Mouse (Mus musculus) thymus, postnatal 0 days (tissue): ENCODE data around the gene AI413582. TPM values are rescaled to one million over a fixed set of nuclear protein-coding genes. Genes with fewer than 3 reads are reported as not detected.

ENCODE experiments used
- DNase-seq: peaks from one replicate; pipeline ENCODE4 v3.0.0-alpha.2; 2015; ENCODE audit warnings: low spot score
- polyA plus RNA-seq: library from polyadenylated mRNA; unstranded; fragments of >200 nt; fragmentation: Nextera tagmentation; extraction: Ambion mirVana; gene quantifications from 2 replicates; pipeline ENCODE4 v1.2.1, GENCODE M21; 2015

Gene AI413582
- polyA plus RNA-seq, 1 experiment from 2014 or later, result 109 TPM

DNA sequence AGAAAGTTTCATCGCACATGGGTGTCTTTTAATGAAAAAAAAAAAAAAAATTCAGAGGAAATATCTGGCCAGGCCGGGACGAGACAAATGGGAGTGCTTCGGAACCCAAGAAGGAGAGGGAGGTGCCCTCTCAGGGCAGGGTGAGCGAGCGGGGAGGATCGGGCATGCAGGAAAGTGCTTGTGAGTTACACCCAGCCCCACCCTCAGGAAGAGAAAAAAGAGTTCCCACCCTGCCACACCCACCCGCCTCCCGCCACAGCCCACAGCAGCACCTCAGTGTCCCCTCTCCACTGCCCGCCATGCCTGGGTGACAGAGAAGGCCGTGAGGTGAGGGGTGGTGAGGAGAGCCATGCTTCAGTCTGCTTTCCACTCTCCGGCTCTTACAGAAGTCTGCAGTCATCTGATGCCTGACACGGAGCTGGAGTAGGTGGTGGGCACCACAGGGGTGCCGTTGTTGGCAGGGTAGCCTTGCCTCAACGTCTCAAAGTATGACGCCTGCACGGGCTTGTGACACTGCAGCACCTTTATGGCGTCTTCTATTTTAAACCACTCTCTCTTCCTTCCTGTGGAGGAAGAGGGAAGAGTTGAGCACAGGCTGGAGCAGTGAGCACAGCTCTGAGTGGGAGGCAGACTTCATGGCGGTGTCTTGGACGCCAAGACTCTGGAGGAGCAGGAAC, 15.0 kb upstream of the AI413582 start:
- no peak for DNase-seq

DNA sequence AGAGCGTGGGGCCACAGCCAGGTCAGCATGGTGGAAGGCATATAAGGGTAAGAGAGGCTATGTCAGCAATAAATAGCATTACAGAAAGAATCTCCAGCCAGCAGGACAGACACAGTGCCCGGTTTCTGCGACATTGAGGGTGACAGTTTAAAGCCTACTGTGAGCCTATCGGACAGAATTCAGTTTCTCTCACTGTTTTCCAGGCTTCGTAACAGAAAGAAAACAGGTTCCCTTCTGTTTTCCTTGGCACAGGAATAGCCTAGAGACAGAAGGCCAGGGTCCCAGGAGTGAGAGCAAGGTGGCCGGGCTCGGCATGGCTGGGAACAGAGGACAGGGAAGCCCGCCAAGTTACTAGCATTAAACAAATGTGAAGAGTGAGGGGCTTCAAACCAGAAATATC, 14.3 kb upstream of the AI413582 start:
- no peak for DNase-seq

DNA sequence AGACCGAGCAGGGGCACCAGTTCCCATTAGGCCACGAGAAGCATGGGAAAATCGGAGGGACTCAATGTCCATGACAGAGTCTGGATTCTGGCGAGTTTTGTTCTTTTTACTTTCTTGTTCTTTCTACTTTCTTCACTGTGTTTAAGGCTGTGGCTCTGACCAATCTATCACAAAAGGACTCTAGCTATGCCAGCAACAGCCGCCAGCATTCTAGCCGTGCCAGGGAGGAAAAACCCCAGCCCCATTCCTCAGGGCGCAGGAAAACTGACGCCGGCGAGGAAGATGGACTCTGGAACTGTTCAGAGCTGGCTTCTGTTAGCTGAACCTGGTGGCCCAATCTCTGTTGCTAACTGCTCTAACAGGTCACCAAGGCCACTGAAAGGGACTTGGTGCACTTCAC, 12.9 kb upstream of the AI413582 start:
- DNase-seq, result no peak

DNA sequence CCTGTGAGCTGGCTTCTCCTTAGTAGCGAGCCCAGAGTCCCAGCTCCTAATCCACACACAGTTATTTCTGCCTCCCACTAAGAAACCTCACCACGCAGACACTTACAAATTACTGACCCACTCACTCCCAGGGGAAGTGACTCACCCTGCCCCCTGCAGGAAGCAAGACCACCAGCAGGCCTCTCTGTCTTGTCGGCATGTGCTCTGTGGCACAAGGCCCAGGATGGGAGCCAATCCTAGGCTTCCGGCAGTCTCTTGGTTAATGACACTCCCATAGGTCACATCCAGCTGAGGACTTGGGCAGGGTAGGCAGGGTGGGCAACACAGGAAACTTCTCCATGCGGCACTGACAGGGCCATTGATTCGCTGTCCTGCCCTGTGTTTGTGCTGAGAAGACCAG, 11.9 kb upstream of the AI413582 start:
- no peak for DNase-seq

DNA sequence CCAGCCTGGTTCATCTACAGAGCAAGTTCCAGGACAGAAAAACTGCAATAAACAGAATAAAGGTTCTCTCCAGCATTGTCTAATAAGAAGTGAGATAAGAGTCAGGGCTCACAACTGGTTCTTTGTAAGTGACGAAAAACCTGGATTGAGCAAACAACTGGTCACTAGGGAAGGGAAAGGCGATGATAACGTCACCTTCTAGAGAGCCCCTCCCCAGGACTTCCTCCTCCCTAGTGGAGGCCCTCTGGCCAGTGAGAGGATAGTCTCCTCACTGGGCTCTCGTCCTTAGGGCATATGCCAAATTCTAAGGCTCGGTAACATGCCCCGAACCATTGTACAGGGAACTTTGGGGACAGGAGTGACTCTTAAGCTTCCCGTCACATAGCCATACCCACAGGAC, 10.5 kb upstream of the AI413582 start:
- DNase-seq, result no peak

DNA sequence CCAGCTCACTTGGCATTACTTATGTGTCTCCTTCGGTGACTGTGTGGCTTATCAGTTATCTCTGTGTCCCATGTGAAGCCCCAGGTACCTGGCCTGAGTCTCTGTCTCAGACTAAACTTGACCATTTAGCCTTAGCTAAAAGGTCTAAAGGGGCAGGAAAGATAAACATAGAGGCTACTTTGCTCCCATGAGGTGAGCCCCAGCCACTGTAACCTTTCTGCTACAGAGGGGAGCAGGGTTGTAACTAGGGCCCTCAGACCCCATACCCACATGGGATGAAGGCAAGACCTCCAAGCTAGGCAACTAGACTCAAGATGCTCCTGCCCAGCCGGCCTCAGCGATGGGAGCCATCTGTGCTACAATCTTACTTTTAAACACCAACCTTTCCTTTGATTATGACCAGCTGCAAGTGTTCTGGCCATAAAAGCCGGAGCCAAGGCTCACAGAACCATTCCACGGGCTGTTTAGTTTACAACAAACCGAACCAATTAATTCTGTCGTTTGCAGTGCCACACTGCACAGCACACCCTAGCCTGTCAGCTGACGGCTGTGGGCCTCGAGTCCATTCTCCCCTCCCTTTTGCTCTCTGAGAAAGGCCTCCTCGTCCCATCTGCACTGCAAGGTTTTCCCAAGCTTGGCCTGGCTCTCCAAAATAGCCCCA, 9.7 kb upstream of the AI413582 start:
- no peak for DNase-seq

DNA sequence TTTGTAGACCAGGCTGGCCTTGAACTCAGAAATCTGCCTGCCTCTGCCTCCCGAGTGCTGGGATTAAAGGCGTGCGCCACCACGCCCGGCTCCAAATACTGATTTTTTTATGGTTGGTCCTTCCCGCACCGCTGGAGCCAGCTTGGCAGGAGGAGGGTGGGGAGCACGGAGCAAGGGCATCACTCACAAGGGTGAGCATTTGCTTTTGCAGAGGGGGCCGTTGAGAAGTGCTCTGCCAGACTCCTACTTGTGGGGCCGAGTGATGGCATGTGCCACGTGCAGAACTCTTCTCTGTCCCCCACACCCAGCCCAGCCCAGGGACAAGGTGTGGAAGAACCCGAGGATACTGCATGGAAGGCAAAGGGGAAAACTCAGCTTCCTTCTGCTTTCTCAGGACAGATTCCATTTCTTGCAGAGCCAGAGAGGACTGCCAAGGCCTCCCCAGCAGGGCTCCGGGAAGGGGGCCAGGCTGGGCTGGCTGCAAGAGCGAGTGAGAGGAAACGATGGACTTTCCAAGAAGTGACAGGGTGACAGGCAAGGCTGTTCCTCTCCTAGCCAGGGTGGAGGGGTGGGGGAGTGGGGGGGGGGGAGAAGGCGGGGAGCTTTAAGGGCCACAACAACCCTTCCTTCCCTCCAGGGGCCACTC, 9.0 kb upstream of the AI413582 start:
- DNase-seq, result no peak

DNA sequence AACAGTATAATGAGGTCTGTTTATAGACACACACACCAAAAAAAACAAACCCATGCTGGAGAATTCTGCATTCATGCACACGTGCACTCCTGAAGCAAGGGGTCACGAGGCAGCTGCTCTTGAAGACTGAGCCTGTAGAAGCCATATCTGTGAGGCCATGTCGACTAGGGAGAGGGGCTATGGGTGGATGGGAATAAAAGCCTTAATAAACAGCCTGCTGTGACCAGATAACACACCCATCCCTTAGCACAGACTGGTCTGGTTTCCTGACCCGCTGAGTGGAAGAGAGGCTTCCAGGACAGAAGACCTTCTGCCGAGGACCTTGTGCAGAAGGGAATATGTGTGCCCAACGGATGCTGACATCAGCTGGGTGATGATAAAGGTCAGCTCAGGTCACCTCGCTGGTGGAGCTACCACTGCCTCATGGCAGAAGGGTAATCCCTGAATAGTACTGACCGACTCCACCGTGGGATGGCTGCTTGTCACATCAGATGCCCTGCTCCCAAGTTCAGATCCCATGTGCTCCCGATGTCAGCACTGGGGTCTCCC, 8.3 kb upstream of the AI413582 start:
- DNase-seq, result no peak

DNA sequence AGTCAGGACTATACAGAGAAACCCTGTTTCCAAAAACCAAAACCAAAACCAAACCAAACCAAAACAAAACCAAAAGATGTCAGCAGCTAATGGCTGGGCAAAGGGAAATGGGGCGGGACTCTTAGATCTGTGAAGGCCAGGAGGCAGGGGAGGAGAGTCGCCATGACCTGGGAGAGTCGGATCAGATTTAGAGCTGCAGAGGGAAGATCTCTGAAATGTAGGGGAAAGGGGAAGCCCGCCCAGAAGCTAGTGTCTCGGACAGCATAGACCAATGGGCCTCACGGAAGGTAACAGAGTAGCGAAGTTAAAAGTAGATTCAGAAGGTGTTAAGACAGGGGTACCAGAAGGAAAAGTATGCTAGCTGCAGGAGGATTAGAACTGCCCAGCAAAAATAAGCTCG, 5.8 kb upstream of the AI413582 start:
- DNase-seq, result no peak

DNA sequence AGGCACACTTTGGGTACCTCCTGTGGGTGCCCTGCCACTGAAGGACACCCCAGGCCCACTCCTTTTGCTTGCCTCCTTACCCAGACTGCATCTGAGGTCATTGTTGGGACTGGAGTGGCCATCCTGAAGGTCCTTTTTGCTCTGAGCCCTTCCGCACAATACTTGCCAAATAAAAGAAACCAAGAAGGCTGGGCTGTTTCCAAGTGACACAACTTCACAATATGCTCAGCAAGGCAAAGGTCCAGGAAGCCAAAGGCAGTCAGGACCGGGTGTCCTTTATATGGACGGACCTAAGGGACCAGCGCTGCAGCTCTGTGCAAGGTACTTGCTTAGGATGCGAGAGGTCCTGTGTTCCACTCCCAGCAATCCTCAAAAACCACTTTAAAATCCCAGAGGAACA, 2.7 kb upstream of the AI413582 start:
- DNase-seq, result no peak

DNA sequence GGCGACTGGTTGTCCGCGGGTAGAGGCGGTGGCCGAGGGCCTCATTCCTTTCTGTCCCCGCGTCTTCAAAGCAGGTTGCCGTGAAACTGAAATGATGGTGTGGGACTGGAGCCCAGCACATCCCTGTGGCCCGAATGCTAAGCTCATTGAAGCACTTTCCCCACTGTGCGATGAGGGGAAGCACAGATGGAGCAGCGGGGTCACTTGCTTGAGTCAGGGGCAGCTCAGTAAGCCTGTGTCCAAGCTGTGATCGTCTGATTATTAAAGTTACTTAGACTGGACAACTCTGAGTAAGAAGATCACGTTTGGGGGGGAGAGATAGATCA, 349 bp upstream of the AI413582 start:
- DNase-seq, result no peak

DNA sequence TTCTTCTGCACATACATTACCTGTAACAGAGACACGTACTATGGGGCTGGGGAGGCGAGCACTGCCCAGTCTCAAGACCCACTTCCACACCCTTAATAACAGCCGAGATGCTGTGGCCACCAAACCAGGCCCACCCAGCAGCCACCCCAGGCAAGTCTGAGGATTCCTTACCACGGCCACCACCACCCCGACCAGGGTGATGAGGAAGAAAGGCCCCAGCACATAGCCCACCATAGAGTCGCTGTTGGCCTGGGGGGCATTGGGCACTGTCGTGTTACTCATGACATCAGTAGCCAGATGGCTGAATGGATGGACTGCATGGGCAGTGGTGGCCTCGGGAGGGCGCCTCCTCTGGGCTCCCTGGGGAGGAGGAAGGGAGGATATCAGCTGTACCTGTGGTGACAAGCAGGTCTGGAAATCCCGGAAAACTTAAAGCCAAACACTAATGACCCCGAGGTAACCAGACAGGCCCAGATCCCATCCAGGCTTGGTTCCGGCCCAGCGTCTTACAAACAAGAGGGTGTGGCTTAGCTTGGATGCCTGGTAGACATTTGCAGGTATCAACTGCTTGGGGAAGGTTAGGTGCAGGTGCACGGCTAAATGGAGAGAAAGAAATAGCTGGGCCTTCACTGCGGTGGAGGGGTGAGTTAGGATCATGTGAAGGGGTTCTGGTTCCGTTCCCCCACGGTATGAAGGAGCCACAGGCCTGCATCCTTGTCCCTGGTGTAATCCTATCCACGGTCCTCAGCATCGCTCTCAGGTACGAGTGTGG, 979 bp downstream of the AI413582 start:
- no peak for DNase-seq

DNA sequence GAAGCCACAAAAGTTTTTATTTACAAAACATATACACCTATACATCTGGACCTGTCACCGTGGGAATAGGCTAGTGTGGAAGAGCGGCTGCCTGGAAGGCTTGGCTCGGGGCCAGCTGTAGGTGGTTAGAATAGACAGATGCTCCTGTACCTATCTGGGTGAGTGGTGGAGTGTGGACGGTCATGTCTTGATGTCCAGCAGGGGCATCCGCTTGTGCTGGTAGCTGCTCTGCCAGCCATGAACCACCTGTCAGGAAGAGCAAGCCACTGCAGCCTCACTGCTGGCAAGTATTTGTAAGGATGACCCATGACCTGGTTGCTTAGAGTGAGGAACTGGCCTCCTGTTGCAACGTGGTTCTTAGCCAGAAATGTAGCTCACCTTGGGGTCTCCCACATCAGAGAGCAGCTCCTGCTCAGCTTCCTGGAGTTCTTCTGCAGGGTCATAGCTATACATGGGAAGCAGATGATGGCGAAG, 1.7 kb downstream of the AI413582 start:
- DNase-seq, result no peak

DNA sequence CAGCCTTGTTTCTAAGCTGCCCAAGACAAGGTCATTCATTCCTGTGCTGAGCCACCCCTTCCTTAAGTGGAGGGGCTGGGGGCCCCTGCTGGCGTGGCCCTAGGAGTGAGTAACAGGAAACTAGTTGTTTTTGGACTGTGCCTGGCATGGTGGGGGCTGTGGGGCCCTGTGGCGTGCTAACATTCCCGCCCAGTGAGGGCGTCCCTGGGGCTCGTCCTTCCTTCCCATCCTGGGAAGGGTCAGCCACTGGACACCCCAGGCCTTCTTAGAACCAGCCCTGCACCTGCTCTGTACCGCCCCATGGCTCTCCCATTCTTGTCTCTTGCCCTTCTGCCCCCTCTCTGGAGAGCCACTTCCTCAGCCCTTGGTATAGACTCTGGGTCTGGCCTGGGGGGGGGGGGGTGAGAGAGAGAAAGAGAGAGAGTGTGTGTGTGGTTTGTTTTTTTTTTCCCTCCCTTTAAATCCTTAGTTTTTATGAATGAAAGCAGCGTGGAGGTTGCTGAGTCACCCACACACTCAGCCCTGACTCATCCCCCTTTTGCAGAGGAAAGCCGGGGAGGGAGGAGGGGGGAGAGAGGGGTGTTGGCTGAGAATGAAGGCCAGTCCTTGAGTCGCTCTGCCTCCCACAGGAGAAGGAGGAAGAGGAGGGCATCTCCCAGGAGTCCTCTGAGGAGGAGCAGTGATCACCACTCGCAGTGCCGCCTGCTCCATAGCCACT, 3.6 kb downstream of the AI413582 start:
- DNase-seq, result no peak

DNA sequence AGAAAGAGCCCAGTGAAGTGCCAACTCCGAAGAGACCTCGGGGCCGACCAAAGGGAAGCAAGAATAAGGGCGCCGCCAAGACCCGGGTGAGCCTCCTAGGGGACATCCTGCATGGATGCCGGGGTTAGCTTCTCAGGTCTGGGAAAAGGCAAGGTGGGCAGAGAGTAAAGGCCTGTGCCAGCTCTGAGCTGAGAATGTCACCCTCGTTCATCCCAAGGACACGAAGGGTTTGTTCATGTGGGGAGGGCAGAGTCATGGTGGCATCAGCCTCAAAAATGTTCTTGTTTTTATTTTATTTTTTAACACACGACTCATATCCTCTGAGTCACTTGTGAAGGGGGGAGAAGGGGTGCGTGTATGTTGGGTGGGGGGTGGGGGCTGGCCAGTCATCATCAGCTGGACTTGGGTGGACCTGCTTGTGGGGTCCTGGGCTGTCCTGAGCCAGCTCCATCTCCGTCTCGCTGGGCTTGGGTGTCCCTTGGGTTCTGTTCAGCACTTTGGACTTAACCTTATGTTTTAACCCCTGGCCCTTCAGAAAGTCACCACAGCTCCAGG, 4.6 kb downstream of the AI413582 start:
- no peak for DNase-seq

DNA sequence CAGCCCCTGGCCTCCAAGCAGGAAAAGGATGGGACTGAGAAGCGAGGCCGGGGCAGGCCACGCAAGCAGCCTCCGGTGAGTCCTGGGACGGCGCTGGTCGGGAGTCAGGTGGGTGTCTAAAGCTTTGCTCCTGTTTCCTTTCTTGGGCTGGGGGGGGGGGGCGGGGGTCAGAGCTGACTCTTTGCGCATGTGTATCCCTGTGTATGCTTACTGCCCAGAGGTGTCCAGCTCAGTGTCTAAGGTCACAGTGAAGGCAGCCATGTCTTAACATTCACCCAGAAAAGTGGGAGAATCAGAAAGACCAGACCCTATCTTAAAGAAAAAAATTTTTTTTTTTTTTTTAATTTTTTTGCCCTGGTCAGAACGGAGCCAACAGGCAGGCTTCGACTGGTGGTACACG, 6.0 kb downstream of the AI413582 start:
- no peak for DNase-seq

DNA sequence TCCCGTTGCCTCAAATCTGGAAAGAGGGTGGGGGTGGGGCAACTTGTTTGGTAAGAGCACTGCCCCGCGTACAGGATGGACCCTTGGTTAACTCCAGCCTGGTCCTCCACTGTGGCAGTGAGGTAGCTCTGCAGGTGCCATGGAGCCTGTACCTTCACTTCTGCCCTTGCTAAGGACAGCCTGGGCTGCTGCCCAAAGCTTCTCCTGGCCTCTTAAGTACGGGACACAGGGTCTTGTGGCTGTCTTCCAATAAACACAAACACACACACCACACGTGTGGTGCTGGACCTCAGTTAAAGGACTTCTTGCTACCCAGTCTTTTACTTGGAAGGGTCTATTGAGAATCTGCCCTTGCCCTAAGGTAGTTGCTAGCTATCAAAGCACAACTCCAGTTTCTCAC, 6.7 kb downstream of the AI413582 start:
- DNase-seq, result no peak

DNA sequence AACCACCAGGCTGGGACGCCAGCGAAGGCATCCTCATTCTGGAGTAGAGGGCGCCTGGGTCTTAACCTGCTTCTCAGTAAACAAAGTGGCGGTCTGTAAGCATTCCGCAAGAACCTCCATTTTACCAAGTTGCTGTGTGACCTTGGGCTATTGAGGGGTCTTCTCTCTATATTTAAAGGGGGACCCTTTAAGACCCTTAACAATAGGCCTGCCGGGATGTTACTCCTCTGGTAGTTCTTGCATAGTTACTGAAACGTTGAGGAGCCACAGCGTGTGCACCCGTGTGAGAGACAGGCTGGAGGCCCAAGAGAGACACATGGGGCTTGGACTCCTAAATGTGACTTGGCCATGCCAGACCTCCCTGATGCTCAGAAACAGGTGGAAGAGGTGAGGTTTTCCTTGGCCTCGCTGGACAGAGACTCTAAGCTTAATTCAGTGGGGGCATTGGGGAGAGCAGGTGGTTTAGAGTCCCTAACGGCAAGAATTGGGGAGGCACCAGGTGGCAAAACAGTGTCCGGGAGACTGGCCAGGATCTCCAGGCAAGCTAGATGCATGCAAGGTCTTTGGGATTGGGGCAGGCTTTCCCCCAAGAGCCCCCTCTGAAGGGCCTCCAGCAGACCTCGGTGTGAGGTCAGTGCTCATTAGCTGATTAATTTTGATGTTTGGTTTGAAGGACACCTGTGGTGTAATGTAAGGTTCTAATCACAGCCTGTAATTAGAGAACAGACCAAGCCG, 7.5 kb downstream of the AI413582 start:
- no peak for DNase-seq

DNA sequence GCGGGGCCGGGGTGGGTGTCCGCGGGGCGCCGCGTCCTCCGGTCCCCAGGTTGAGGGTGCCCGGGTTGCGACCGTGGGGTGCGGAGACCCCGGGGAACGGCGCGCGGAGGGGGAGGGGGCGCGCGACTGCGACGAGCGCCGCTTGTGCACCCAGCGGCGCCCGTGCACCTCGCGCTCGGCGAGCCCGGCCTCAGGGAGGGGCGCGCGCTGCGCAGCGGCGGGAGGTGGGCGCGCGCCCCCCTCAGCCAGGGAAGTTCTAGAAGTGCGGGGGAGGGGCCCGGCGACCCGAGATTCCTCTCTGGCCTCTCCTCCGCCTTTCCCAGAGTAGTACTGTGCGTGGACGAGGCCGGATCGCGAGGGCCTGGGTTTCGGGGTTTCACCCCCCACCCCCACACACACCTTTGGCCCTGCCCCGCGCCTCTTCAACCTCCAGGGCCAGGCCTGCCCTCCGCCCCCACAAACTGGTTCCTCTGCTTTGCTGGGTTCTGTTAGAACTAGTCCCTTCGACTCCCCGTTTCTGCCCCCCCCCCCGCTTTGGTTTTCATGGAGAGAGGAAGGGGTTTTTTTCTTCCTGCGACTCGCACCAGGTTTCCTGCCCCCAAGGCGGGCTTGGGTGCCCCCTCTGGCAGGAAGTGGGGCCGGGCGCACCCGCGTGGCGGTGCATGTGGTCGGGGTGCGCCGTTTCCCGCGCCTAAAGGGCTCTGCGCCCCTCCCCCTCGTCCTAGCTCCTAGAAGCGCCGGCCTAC, 8.2 kb downstream of the AI413582 start:
- peak; percentile 90 for DNase-seq
